Mouse (Mus musculus): ENCODE data around the gene Adat2.

Gene Adat2

GRCm38 (mm10) chr10:13596073-13596472 is 43.4 kb downstream of the Adat2 start:
- no peak for DNase-seq (ENCODE audit: low spot score in 2 of 2)

- DNase-seq (ENCODE audit: low spot score in 2 of 2), result no peak
Observed at GRCm38 (mm10) chr10:13596866-13597265, 44.2 kb downstream of the Adat2 start.

- no peak for DNase-seq (ENCODE audit: low spot score in 2 of 2)
Observed at GRCm38 (mm10) chr10:13597491-13597890, 44.8 kb downstream of the Adat2 start.

- DNase-seq (ENCODE audit: low spot score in 2 of 2), result peak in 1 of 2 experiments; percentile 26
Observed at GRCm38 (mm10) chr10:13600926-13601325, 48.2 kb downstream of the Adat2 start.

All from frontal cortex, postnatal 10 days (tissue).